ENCODE assay signal across 31 mouse cellular contexts in genomic region chr12:32451226-32451625, GRCm38 (mm10).
DNase-seq lines count a peak whose midpoint lies in the region; ATAC-seq and TF ChIP-seq lines count a peak whose summit lies in the region.
"Had no signal": no experiment of that assay in that cellular context is flagged by ENCODE, and none has a peak within 500 bp of the region (broad histone marks: within the 10 kb centered on the region; RNA-seq: fewer than 3 reads in every experiment).

No protein-coding gene starts in this region.

- H3K9me3 ChIP-seq in hindbrain, embryonic 16.5 days (ENCODE audit: control insufficient read depth, low read length), result no peaks in the 10 kb centered on the region
- H3K9me3 ChIP-seq: embryonic facial prominence, embryonic 12.5 days; forebrain, embryonic 13.5 days; hindbrain, embryonic 12.5 days; liver, embryonic 12.5 days; midbrain, embryonic 13.5 days had no signal

- no peak overlapping the region for H3K27ac ChIP-seq in hindbrain, embryonic 16.5 days (ENCODE audit: low read depth, low read length)
- H3K27ac ChIP-seq: embryonic facial prominence, embryonic 12.5 days; forebrain, embryonic 13.5 days; hindbrain, embryonic 12.5 days; liver, embryonic 12.5 days; midbrain, embryonic 13.5 days had no signal

- no peak overlapping the region for H3K9ac ChIP-seq in hindbrain, embryonic 16.5 days (ENCODE audit: low read depth, low read length)
- H3K9ac ChIP-seq: embryonic facial prominence, embryonic 12.5 days; forebrain, embryonic 13.5 days; hindbrain, embryonic 12.5 days; liver, embryonic 12.5 days; liver, postnatal 0 days; midbrain, embryonic 13.5 days had no signal

- TF ChIP-seq POLR2A in myocyte (IDR thresholded peaks at IDR 0.05; ENCODE audit: insufficient read length, low read depth), result no peak

- H3K4me1 ChIP-seq in hindbrain, embryonic 16.5 days (ENCODE audit: control insufficient read depth, insufficient read depth, low read depth, low read length), result no peaks in the 10 kb centered on the region
- H3K4me1 ChIP-seq: embryonic facial prominence, embryonic 12.5 days; forebrain, embryonic 13.5 days; hindbrain, embryonic 12.5 days; liver, embryonic 12.5 days; megakaryocyte, embryonic 14.5 days; midbrain, embryonic 13.5 days had no signal

- H3K4me2 ChIP-seq in myocyte (ENCODE audit: low read depth), result peak overlapping the region; percentile 49
- no peak overlapping the region for H3K4me2 ChIP-seq in hindbrain, embryonic 16.5 days (ENCODE audit: low read length)
- H3K4me2 ChIP-seq: embryonic facial prominence, embryonic 12.5 days; forebrain, embryonic 13.5 days; heart, embryonic 11.5 days; hindbrain, embryonic 12.5 days; liver, embryonic 12.5 days; midbrain, embryonic 13.5 days had no signal

- in situ Hi-C loops in Patski (cut with MboI; ENCODE audit: low pct_unique_long_range_greater_than_20kb), result no loop called here

- no peak for TF ChIP-seq CTCF in Patski (IDR thresholded peaks at IDR 0.05)

- CTCF ChIA-PET in Patski (lab: Charles Lee), result no interaction called here

- no peak overlapping the region for H3ac ChIP-seq in myocyte (ENCODE audit: control insufficient read depth, insufficient read length)

- H3K36me3 ChIP-seq in myocyte (ENCODE audit: control insufficient read depth, insufficient read depth), result no peaks in the 10 kb centered on the region
- H3K36me3 ChIP-seq in hindbrain, embryonic 16.5 days (ENCODE audit: control insufficient read depth, insufficient read depth, low read length), result no peaks in the 10 kb centered on the region
- H3K36me3 ChIP-seq: embryonic facial prominence, embryonic 12.5 days; hindbrain, embryonic 12.5 days; liver, embryonic 12.5 days; midbrain, embryonic 13.5 days had no signal

- peak; percentile 26 for DNase-seq in adrenal gland, adult 2 months
- no peak for DNase-seq in adrenal gland, postnatal 14 days
- DNase-seq in 3134 (ENCODE audit: extremely low read depth, insufficient read length, low spot score), result peak; percentile 48
- DNase-seq in Patski (ENCODE audit: low read depth, low spot score), result no peak
- DNase-seq in kidney, adult 18-20 months, result no peak
- DNase-seq: adrenal gland, postnatal 25 days; cerebellum, adult 2 months; cerebellum, postnatal 14 days; gastrocnemius, postnatal 36 days; heart, adult 18-20 months; heart, postnatal 36 days; kidney, adult 9 months; kidney, postnatal 10 days; left cerebral cortex, postnatal 4 days; liver, postnatal 0 days; lung, postnatal 4 days; right cerebral cortex, postnatal 14 days had no signal

- WGBS in hindbrain, embryonic 16.5 days, result 53% methylated on average over 1 of the region's 1 CpGs

- ATAC-seq in Patski, result peak; percentile 69
- ATAC-seq in megakaryocyte-erythroid progenitor cell, adult 5-6 weeks (replicated peaks; ENCODE audit: low FRiP score, low TSS enrichment, poor library complexity, severe bottlenecking), result no peak
- ATAC-seq in hindbrain, embryonic 16.5 days, result no peak
- ATAC-seq: CD4-positive, CD25-positive, alpha-beta regulatory T cell, adult 4 months; forebrain, embryonic 13.5 days; intestine, embryonic 16.5 days; liver, embryonic 12.5 days; liver, postnatal 0 days; lung, postnatal 0 days; midbrain, embryonic 13.5 days had no signal

- H3K4me3 ChIP-seq in myocyte, result no peak overlapping the region
- H3K4me3 ChIP-seq in hindbrain, embryonic 16.5 days (ENCODE audit: low read length), result no peak overlapping the region
- H3K4me3 ChIP-seq: embryonic facial prominence, embryonic 12.5 days; erythroblast, embryonic 14.5 days; forebrain, embryonic 13.5 days; hindbrain, embryonic 12.5 days; liver, embryonic 12.5 days; megakaryocyte, embryonic 14.5 days; midbrain, embryonic 13.5 days had no signal

- H3K79me2 ChIP-seq in myocyte (ENCODE audit: control insufficient read depth, insufficient read depth), result no peaks in the 10 kb centered on the region

- H3K27me3 ChIP-seq in Patski (no peaks in the 10 kb centered on the region), myocyte (ENCODE audit: control insufficient read depth, insufficient read depth, insufficient read length) (no peaks in the 10 kb centered on the region)
- no peaks in the 10 kb centered on the region for H3K27me3 ChIP-seq in hindbrain, embryonic 16.5 days (replicated peaks; ENCODE audit: control insufficient read depth, insufficient read depth, low read length)
- H3K27me3 ChIP-seq: embryonic facial prominence, embryonic 12.5 days; forebrain, embryonic 13.5 days; hindbrain, embryonic 12.5 days; liver, embryonic 12.5 days; megakaryocyte, embryonic 14.5 days; midbrain, embryonic 13.5 days had no signal

- POLR2A ChIA-PET in Patski (lab: Charles Lee), result interaction anchor here (0.7 kb wide), 1 partner anchor 28 kb away, joined by 7 read pairs; no protein-coding TSS in a partner anchor

TF ChIP-seq in myocyte, 11 proteins besides CTCF, POLR2A, EP300 and RAD21:
- peak; percentile 11 for TF ChIP-seq TCF12 (IDR thresholded peaks at IDR 0.05; ENCODE audit: insufficient read depth, poor library complexity, severe bottlenecking)
- no peak for TF ChIP-seq USF1 (IDR thresholded peaks at IDR 0.05; ENCODE audit: low read depth)
- TF ChIP-seq MYOD1 (IDR thresholded peaks at IDR 0.05; ENCODE audit: control insufficient read depth in 1 of 3, insufficient read length in 2 of 3, low read depth in 2 of 3), result peak in 2 of 3 experiments; percentile 27 to 46

Comparison
In these comparisons a context has a peak if more than half of its experiments do, and no peak if none do; other contexts are left out.
1. DNase-seq: peak in adrenal gland, adult 2 months (single experiment) and 3134 (single experiment); none in adrenal gland, postnatal 14 days (single experiment), Patski (single experiment) and kidney, adult 18-20 months (single experiment).